Mouse (Mus musculus): Measurements from ENCODE around the gene Atp5d.
A peak's percentile ranks its signal among the peaks of the same experiment; 100 is the strongest.

DNA sequence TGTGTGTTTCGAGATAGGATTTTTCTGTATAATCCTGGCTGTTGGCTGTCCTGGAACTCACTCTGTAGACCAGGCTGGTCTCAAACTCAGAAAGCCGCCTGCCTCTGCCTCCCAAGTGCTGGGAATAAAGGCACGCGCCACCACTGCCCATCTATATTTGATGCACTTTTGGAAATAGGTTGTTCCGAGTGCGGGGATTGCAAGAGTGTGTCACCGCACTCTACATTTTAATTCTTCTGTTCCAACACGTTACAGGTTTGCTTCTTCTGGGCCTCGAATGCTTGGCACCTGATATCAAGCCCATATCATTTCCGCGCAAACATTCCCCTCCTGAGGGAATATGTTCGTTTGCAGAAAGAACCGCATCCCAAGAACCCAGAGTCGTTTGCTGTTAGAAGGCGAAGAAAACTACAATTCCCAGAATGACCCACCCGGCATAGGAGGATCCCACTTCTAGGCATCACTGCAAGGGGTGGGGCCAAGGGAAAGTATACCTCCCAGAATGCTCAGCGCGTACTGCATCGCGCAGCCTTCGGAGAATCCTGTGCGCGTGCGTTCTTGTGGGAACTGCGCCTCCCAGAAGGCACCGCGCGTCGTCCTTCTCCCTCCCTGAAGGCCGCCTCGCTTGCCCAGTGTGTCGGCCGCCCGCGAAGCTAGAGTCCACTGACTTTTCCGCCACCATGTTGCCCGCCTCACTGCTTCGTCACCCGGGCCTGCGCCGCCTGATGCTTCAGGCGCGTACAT lies 3.5 kb downstream of the Atp5d start:
- TF ChIP-seq POLR2A (IDR thresholded peaks at IDR 0.05; ENCODE audit: borderline replicate concordance, extremely low read depth, low read depth, low read length) (peak; percentile 91; the same call in 1 of the 2 replicates), CTCF (IDR thresholded peaks at IDR 0.05; ENCODE audit: insufficient read depth, low read length) (no peak)

Data from lung, adult 2 months (tissue).